Mouse (Mus musculus) cerebellum, postnatal 10 days (tissue): Measurements from ENCODE around the gene Cdc27.

Experiments
- DNase-seq, 2 experiments: peaks; one replicate each; pipeline ENCODE4 v3.0.0; 2021; ENCODE audit warnings: mixed read lengths in 2 of 2

The Cdc27 gene

DNA sequence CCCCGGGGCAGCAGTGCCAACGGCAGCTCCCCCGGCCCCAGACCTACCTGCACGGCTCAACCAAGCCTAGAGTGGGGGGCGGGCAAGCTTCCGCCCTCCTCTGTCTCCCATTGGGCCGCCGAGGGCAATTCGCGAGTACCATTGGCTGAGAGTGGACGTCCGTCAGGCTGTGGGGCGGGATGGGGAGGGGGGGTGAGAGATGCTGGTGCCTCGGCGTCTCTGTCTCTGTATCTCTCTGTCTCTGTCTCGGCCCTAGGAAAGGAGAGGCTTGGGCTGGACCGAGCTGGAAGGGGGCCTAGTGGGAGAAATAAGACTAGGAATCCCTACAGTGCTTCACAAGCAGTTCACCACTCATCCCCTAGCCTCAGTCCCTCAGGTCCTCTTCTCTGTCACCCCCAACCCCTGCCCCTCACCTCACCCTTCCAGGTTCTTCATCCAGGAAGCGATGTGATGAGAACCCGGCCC lies 81.0 kb downstream of the Cdc27 start:
- peak; percentile 96 to 98 for DNase-seq

DNA sequence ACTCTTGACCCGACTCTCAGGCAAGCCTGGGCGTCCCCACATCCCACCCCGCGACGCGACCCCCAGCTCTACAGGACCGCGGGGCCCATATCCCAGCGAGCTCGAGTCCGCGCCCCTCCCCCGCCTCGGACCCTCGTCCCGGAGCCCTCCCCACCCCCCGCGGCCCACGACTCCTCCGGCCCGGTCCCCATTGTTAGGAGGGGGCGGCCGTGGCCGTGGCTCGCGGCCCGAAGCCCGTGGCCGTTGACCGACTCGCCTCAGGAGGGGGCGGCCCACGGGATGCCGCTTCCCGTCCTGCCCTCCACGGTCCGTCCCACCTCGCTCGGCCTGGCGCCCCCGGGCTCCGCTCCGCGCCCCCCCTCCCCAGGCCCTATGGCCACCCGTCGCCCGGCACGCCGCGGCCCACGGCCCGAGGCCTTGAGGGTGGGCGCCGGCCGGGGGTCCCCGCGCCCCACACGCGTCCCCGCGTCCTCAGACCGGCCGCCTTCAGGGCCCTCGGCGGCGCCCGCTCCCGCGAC lies 81.6 kb downstream of the Cdc27 start, which contains the start of gene Kansl1:
Gene Kansl1 (minus strand): TSS at position 111 of the 518 bp plus-strand sequence.
- peak; percentile 64 for DNase-seq

DNA sequence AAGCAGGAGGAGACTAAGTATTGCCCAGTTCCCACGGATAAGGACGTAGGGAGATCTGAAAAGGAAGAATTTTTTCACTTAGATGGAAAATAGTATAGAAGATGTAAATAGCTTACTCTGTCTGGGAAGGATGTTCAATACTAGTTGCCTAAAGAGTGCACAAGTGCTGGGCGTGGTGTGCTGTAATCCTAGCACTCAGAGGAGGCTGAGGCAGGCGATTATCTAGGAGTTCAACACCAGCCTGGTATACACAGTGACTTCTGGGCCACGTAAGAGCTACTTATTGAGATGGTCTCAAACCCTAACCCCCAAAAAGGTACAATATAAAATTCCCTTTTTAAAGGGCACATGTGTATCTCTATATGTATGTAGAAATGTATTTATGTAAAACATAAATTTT lies 82.7 kb downstream of the Cdc27 start:
- no peak for DNase-seq

DNA sequence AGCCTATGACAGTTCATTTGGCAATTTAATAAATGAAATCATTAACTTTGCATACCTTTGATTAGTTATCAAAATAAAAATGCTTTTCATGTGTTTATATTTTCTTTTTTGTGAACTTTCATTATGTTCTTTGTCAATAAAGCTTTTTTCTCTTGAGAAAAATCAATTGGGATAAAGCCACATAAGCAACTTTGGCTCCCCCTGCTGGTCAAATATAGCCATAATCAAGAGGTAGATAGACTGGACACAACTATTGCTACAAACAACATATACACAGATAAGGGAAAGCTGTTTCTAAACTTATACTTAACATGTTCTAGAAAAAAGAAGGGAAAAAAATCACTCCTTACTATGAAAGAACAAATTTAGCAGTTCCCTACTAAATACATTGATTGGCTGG lies 88.9 kb downstream of the Cdc27 start:
- peak; percentile 83 to 90 for DNase-seq

DNA sequence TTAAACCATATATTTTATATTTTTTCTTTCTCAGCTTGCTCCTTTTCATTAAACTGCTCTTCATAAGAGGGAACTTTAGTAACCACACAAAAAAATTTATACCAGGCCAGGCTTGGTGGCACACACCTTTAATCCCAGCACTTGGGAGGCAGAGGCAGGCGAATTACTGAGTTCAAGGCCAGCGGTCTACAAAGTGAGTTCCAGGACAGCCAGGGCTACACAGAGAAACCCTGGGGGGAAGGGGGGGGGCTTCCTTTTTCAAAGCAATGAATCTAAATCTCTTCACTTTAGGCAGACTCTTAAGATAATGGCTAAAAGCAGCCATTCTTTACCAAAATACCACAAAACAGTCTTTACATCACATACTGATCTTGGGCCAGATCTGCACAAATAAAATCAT lies 90.7 kb downstream of the Cdc27 start:
- DNase-seq: no peak

DNA sequence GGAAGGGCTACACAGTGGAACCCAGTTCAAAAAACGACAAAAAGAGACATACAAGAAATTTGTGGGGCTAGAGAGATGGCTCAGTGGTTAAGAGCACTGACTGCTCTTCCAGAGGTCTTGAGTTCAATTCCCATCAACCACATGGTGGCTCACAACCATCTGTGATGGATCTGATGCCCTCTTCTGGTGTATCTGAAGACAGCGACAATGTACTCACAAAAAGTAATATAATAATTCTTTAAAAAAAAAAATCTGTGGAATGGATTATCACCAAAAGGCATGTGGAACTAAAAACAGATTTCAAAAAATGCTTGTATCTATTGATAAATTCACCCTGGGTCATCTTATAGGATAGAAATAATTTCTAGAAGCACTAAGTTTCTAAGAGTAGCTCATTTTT lies 91.9 kb downstream of the Cdc27 start:
- no peak for DNase-seq
